Comparison of ENCODE assay signal across 8 mouse cellular contexts in genomic region chr15:99717386-99718334, GRCm38 (mm10). TPM values are rescaled to one million over a fixed set of nuclear protein-coding genes. Genes with fewer than 3 reads are reported as not detected.
DNase-seq lines count a peak whose midpoint lies in the region; ATAC-seq lines count a peak whose summit lies in the region.

Gene Gpd1, plus strand, starts transcription at chr15:99717515.

- no peaks in the 10 kb centered on the region for H3K9me3 ChIP-seq in hindbrain, embryonic 15.5 days
- no peaks in the 10 kb centered on the region for H3K9me3 ChIP-seq in hindbrain, embryonic 10.5 days
- H3K9me3 ChIP-seq in liver, embryonic 11.5 days (ENCODE audit: control insufficient read depth, low read length) = no peaks in the 10 kb centered on the region
- no peaks in the 10 kb centered on the region for H3K9me3 ChIP-seq in neural tube, embryonic 15.5 days (replicated peaks)

- 0 out of 2 replicates have a peak, but pooled peaks have one; percentile 6 for ATAC-seq in hindbrain, embryonic 15.5 days (ENCODE audit: low FRiP score, low read depth)
- no peak for ATAC-seq in liver, embryonic 11.5 days (replicated peaks; ENCODE audit: low FRiP score)
- 0 out of 2 replicates have a peak, but pooled peaks have one; percentile 7 for ATAC-seq in neural tube, embryonic 15.5 days (ENCODE audit: low FRiP score)
- no peak for ATAC-seq in CD4-positive, CD25-positive, alpha-beta regulatory T cell, adult 4 months

- DNase-seq in hindbrain, embryonic 10.5 days (ENCODE audit: low spot score) = no peak
- peak; percentile 82 for DNase-seq in cerebellum, adult 11 months
- peak; percentile 89 for DNase-seq in gastrocnemius, postnatal 25 days
- peak; percentile 85 to 87 for DNase-seq in kidney, adult 8-10 months
- no peak for DNase-seq in liver, embryonic 11.5 days (ENCODE audit: low spot score)

- no peaks in the 10 kb centered on the region for H3K27me3 ChIP-seq in hindbrain, embryonic 15.5 days
- no peaks in the 10 kb centered on the region for H3K27me3 ChIP-seq in hindbrain, embryonic 10.5 days (ENCODE audit: insufficient read depth, poor library complexity, severe bottlenecking)
- no peaks in the 10 kb centered on the region for H3K27me3 ChIP-seq in liver, embryonic 11.5 days (replicated peaks; ENCODE audit: control insufficient read depth, insufficient read depth, low read length)
- no peaks in the 10 kb centered on the region for H3K27me3 ChIP-seq in neural tube, embryonic 15.5 days (replicated peaks)

- H3K4me3 ChIP-seq in hindbrain, embryonic 15.5 days = no peak within 1 kb of the TSS
- no peak within 1 kb of the TSS for H3K4me3 ChIP-seq in hindbrain, embryonic 10.5 days
- H3K4me3 ChIP-seq in liver, embryonic 11.5 days (ENCODE audit: low read depth, low read length) = no peak within 1 kb of the TSS
- H3K4me3 ChIP-seq in neural tube, embryonic 15.5 days (replicated peaks) = no peak within 1 kb of the TSS

- H3K4me1 ChIP-seq in hindbrain, embryonic 15.5 days (replicated peaks) = peaks cover 34% of the 10 kb centered on the region
- peaks cover 45% of the 10 kb centered on the region for H3K4me1 ChIP-seq in hindbrain, embryonic 10.5 days (replicated peaks)
- peaks cover 9% of the 10 kb centered on the region; the same call in 1 of the 2 replicates for H3K4me1 ChIP-seq in liver, embryonic 11.5 days (replicated peaks; ENCODE audit: control insufficient read depth, insufficient read depth, low read length)
- peaks cover 46% of the 10 kb centered on the region for H3K4me1 ChIP-seq in neural tube, embryonic 15.5 days

- no peak within 1 kb of the TSS for H3K9ac ChIP-seq in hindbrain, embryonic 15.5 days
- no peak within 1 kb of the TSS for H3K9ac ChIP-seq in liver, embryonic 11.5 days (ENCODE audit: low read depth, low read length)
- 0 out of 2 replicates have a peak within 1 kb of the TSS, but pooled peaks have one; percentile 11 for H3K9ac ChIP-seq in neural tube, embryonic 15.5 days (replicated peaks)

- H3K4me2 ChIP-seq in hindbrain, embryonic 15.5 days = peak within 1 kb of the TSS; percentile 17; the same call in 1 of the 2 replicates
- H3K4me2 ChIP-seq in liver, embryonic 11.5 days = peak within 1 kb of the TSS; percentile 14; the same call in 1 of the 2 replicates
- H3K4me2 ChIP-seq in neural tube, embryonic 15.5 days = peak within 1 kb of the TSS; percentile 20

- WGBS in hindbrain, embryonic 15.5 days = 58% methylated on average over 26 of the region's 26 CpGs
- WGBS in hindbrain, embryonic 10.5 days = 72% methylated on average over 26 of the region's 26 CpGs
- WGBS in liver, embryonic 11.5 days = 70% methylated on average over 26 of the region's 26 CpGs
- 63% methylated on average over 23 of the region's 26 CpGs for WGBS in neural tube, embryonic 15.5 days

- peak within 1 kb of the TSS; percentile 79 for H3K27ac ChIP-seq in hindbrain, embryonic 15.5 days (replicated peaks)
- H3K27ac ChIP-seq in hindbrain, embryonic 10.5 days = no peak within 1 kb of the TSS
- 0 out of 2 replicates have a peak within 1 kb of the TSS, but pooled peaks have one; percentile 16 for H3K27ac ChIP-seq in liver, embryonic 11.5 days (ENCODE audit: low read depth, low read length)
- peak within 1 kb of the TSS; percentile 76 for H3K27ac ChIP-seq in neural tube, embryonic 15.5 days (replicated peaks)

- peaks cover 28% of the 10 kb centered on the region for H3K36me3 ChIP-seq in hindbrain, embryonic 15.5 days
- peaks cover 97% of the 10 kb centered on the region for H3K36me3 ChIP-seq in hindbrain, embryonic 10.5 days
- H3K36me3 ChIP-seq in liver, embryonic 11.5 days (ENCODE audit: control insufficient read depth, insufficient read depth, low read length) = peaks cover 16% of the 10 kb centered on the region
- peaks cover 17% of the 10 kb centered on the region for H3K36me3 ChIP-seq in neural tube, embryonic 15.5 days

RNA-seq across cellular contexts. Expression of gene Gpd1, which starts in this region (rescaled TPM):
- polyA plus RNA-seq in hindbrain, embryonic 15.5 days (2015; fragmentation: Nextera tagmentation; extraction: Ambion mirVana) = 3.6 and 4.7 TPM in 2 replicates
- 0.54 and 0.78 TPM in 2 replicates for polyA plus RNA-seq in hindbrain, embryonic 10.5 days (2016; fragmentation: Nextera tagmentation; extraction: Ambion mirVana)
- total RNA-seq in gastrocnemius, postnatal 25 days (2021) = 100 to 1,000 TPM; 415 to 536 TPM
- polyA plus RNA-seq in liver, embryonic 11.5 days (2014; fragmentation: Nextera tagmentation; extraction: Ambion mirVana) = 3.4 and 4.3 TPM in 2 replicates
- polyA plus RNA-seq in neural tube, embryonic 15.5 days (2015; fragmentation: Nextera tagmentation; extraction: Ambion mirVana) = 4.5 and 5.2 TPM in 2 replicates
- under 1 TPM in 1 of 2 experiments, not detected in 1; 0.41 TPM for polyA plus RNA-seq in CD4-positive, CD25-positive, alpha-beta regulatory T cell, adult 4 months (2017; shearing (Covaris generic))

Comparison
In these comparisons a context has a peak if more than half of its experiments do, and no peak if none do; other contexts are left out.
1. ATAC-seq: peak in hindbrain, embryonic 15.5 days (single experiment) and neural tube, embryonic 15.5 days (single experiment); none in liver, embryonic 11.5 days (single experiment) and CD4-positive, CD25-positive, alpha-beta regulatory T cell, adult 4 months (single experiment).
2. DNase-seq: peak in cerebellum, adult 11 months (single experiment), gastrocnemius, postnatal 25 days (single experiment) and kidney, adult 8-10 months (2 of 2); none in hindbrain, embryonic 10.5 days (single experiment) and liver, embryonic 11.5 days (single experiment).
3. Peak in every context shown above with its lines, with median percentiles within 50 percentile points of each other: H3K4me2 ChIP-seq.